Mouse (Mus musculus) midbrain, embryonic 13.5 days (tissue): ENCODE measurements around the gene Camkmt. TPM values are rescaled to one million over a fixed set of nuclear protein-coding genes. Genes with fewer than 3 reads are reported as not detected.

ENCODE experiments used
- ATAC-seq: fragments of 200-750 bp; cut with Nextera tagmentation; 2 replicates; pipeline ENCODE4 v1.8.0; 2017; ENCODE audit warnings: mild to moderate bottlenecking, moderate TSS enrichment, moderate library complexity
- H3K27ac ChIP-seq: fragments of 300-500 bp; sonication (generic); 2 replicates; pipeline ENCODE4 v1.5.1; 2015; ENCODE audit warnings: inconsistent platforms, mild to moderate bottlenecking, moderate library complexity
- H3K27me3 ChIP-seq: fragments of 300-500 bp; sonication (generic); 2 replicates; pipeline ENCODE4 v1.6.1; 2015; ENCODE audit warnings: mild to moderate bottlenecking, inconsistent platforms
- H3K36me3 ChIP-seq: fragments of 300-500 bp; sonication (generic); 2 replicates; pipeline ENCODE4 v1.6.1; 2015; ENCODE audit warnings: mild to moderate bottlenecking, inconsistent platforms
- H3K4me1 ChIP-seq: fragments of 300-500 bp; sonication (generic); replicated peaks from 2 replicates; pipeline ENCODE4 v1.6.1; 2015; ENCODE audit warnings: inconsistent platforms
- H3K4me2 ChIP-seq: fragments of 300-500 bp; sonication (generic); replicated peaks from 2 replicates; pipeline ENCODE4 v1.6.1; 2015; ENCODE audit warnings: moderate library complexity, mild to moderate bottlenecking, inconsistent platforms
- H3K4me3 ChIP-seq: fragments of 300-500 bp; sonication (generic); replicated peaks from 2 replicates; pipeline ENCODE4 v1.5.1; 2015; ENCODE audit warnings: mild to moderate bottlenecking, inconsistent platforms
- H3K9ac ChIP-seq: fragments of 300-500 bp; sonication (generic); replicated peaks from 2 replicates; pipeline ENCODE4 v1.6.1; 2015; ENCODE audit warnings: mild to moderate bottlenecking, inconsistent platforms
- H3K9me3 ChIP-seq: fragments of 300-500 bp; sonication (generic); 2 replicates; pipeline ENCODE4 v1.6.1; 2016; ENCODE audit warnings: mild to moderate bottlenecking, inconsistent platforms
- WGBS: fragments of 180-500 bp; shearing (Covaris S2); methylation state at CpG from one replicate; pipeline ENCODE4 v1.1.7; 2015; 5-methylcytosine and 5-hydroxymethylcytosine counted together
- polyA plus RNA-seq: library from polyadenylated mRNA; unstranded; fragments of >200 nt; fragmentation: Nextera tagmentation; extraction: Ambion mirVana; gene quantifications from 2 replicates; pipeline ENCODE4 v1.2.1, GENCODE M21; 2015

Gene Camkmt
- 18.6 and 19.0 TPM in 2 replicates for polyA plus RNA-seq

GRCm38 (mm10) chr17:85090120-85091099, at the start of gene Camkmt, which contains the start of gene Prepl:
Gene Camkmt (plus strand): TSS chr17:85090552.
Gene Prepl (minus strand): TSS chr17:85090241.
- Histone ChIP-seq H3K36me3 (no peaks in the 10 kb centered on the region), H3K27me3 (no peaks in the 10 kb centered on the region), H3K9me3 (no peaks in the 10 kb centered on the region), H3K4me2 (peak within 1 kb of the TSS; percentile 79), H3K4me3 (peak within 1 kb of the TSS; percentile 94), H3K4me1 (peaks cover 30% of the 10 kb centered on the region), H3K9ac (peak within 1 kb of the TSS; percentile 88), H3K27ac (peak within 1 kb of the TSS; percentile 90)
- ATAC-seq = peak; percentile 99
- WGBS = under 1% methylated on average over 63 of the region's 63 CpGs

- Histone ChIP-seq H3K27ac (no peak overlapping the region), H3K4me2 (no peak overlapping the region), H3K9ac (no peak overlapping the region), H3K27me3 (no peaks in the 10 kb centered on the region), H3K36me3 (no peaks in the 10 kb centered on the region), H3K9me3 (no peaks in the 10 kb centered on the region), H3K4me3 (no peak overlapping the region), H3K4me1 (no peaks in the 10 kb centered on the region)
- no peak for ATAC-seq
- 87% methylated on average over 7 of the region's 7 CpGs for WGBS
These were observed 49.4 kb upstream of the Camkmt start for GRCm38 (mm10) chr17:85040913-85041312.

GRCm38 (mm10) chr17:85042419-85042818, 47.9 kb upstream of the Camkmt start:
- ATAC-seq = no peak
- no peak overlapping the region for H3K4me3 ChIP-seq
- WGBS = 55% methylated on average over 6 of the region's 6 CpGs

GRCm38 (mm10) chr17:85043404-85043816, 46.9 kb upstream of the Camkmt start:
- H3K9ac ChIP-seq = no peak overlapping the region
- ATAC-seq = no peak
- H3K9me3 ChIP-seq = no peaks in the 10 kb centered on the region
- no peaks in the 10 kb centered on the region for H3K4me1 ChIP-seq
- no peak overlapping the region for H3K4me3 ChIP-seq
- H3K27ac ChIP-seq = no peak overlapping the region
- H3K4me2 ChIP-seq = no peak overlapping the region
- no peaks in the 10 kb centered on the region for H3K36me3 ChIP-seq
- WGBS = 83% methylated on average over 6 of the region's 6 CpGs
- H3K27me3 ChIP-seq = no peaks in the 10 kb centered on the region

More at GRCm38 (mm10) chr17:85042419-85042818, 47.9 kb upstream of the Camkmt start:
- Histone ChIP-seq H3K9ac (no peak overlapping the region), H3K36me3 (no peaks in the 10 kb centered on the region), H3K4me2 (no peak overlapping the region), H3K27ac (no peak overlapping the region), H3K9me3 (no peaks in the 10 kb centered on the region), H3K4me1 (no peaks in the 10 kb centered on the region), H3K27me3 (no peaks in the 10 kb centered on the region)

DNA sequence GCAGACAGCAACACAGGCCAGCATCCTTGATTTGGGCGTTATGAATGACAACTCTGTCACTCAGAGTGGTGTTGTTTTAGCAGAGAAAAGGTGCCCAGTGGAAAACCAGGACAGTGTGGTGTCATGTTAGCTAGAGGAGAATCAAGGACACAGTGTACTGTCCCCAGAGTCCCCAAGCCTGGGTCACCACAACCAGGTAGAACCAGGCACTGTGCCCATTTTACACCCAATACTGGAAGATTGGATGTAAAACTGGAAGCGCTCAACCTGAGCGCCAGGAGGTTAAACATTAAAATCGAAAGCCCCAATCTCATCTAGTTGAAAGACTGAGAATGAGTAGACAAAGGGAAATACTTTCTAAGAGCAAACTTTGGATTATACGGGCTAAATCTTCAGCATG, 45.9 kb upstream of the Camkmt start:
- H3K4me3 ChIP-seq = no peak overlapping the region
- no peak overlapping the region for H3K4me2 ChIP-seq
- no peaks in the 10 kb centered on the region for H3K4me1 ChIP-seq
- H3K27ac ChIP-seq = no peak overlapping the region
- H3K9ac ChIP-seq = no peak overlapping the region
- H3K27me3 ChIP-seq = no peaks in the 10 kb centered on the region
- no peaks in the 10 kb centered on the region for H3K9me3 ChIP-seq
- no peak for ATAC-seq
- no peaks in the 10 kb centered on the region for H3K36me3 ChIP-seq
- 93% methylated on average over 5 of the region's 5 CpGs for whole genome bisulfite sequencing

DNA sequence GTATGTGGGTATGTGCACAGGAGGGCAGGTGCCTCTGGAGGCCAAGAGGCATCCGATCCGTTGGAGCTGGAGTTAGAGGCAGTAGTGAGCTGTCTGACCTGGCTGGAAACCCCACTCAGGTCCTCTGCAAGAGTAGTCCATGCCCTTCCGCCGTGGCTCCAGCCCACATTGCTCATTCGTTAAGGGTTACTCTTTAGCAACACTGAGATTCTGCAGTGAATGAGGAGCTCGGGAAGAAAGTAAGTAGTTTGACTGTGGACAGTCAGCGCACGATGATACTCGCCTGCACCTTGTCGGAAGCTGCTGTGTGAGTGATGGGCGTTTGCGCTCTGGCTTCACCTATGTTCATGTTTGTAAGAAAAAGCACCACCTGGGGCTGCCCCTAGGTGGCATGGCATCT, 45.2 kb upstream of the Camkmt start:
- WGBS = 91% methylated on average over 12 of the region's 12 CpGs
- no peak overlapping the region for H3K27ac ChIP-seq
- no peak overlapping the region for H3K4me3 ChIP-seq
- H3K9ac ChIP-seq = no peak overlapping the region
- no peaks in the 10 kb centered on the region for H3K36me3 ChIP-seq
- no peak overlapping the region for H3K4me2 ChIP-seq
- no peaks in the 10 kb centered on the region for H3K9me3 ChIP-seq
- H3K27me3 ChIP-seq = no peaks in the 10 kb centered on the region
- ATAC-seq = no peak
- H3K4me1 ChIP-seq = no peaks in the 10 kb centered on the region

DNA sequence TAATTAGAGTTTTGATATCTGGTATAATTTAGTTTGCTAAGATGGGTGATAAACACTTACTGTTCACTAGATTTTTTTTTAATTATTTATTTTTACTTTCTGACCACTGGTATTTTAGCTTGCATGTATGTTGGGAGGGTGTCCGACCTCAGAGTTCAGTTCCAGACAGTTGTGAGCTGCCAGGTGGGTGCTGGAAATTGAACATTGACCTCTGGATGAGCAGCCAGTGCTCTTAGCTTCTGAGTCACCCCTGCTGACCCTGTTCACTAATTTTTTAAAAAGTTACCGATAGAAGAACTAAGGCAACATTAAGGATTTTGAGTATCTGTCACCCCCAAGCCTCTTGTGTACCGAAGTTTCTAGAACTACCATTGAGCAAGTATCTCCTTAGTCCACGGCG, 42.0 kb upstream of the Camkmt start:
- Histone ChIP-seq H3K9ac (no peak overlapping the region), H3K27me3 (no peaks in the 10 kb centered on the region), H3K9me3 (no peaks in the 10 kb centered on the region), H3K36me3 (no peaks in the 10 kb centered on the region), H3K4me1 (no peaks in the 10 kb centered on the region), H3K4me2 (no peak overlapping the region), H3K4me3 (no peak overlapping the region), H3K27ac (no peak overlapping the region)
- WGBS = 92% methylated on average over 5 of the region's 5 CpGs
- ATAC-seq = no peak

DNA sequence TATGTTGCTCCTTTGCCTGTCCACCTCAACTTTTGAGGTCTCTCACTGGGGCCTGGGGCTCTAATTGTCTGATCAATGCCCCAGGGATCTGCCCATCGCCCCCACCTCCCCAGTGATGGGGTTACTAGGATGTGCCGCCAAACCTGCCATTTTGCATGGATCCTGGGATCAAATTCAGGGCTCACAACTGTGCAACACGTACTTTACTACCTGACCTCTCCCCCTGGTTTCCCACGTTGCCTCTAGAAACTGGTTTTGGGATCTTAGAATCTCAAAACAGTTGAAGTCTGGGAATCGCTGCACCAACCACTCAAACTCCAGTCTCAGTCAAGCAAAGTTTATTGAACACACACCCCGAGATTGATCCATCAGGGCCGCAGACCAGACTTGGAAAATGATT, 32.1 kb upstream of the Camkmt start:
- no peaks in the 10 kb centered on the region for H3K4me1 ChIP-seq
- H3K9me3 ChIP-seq = no peaks in the 10 kb centered on the region
- no peak overlapping the region for H3K9ac ChIP-seq
- ATAC-seq = no peak
- 92% methylated on average over 7 of the region's 7 CpGs for WGBS
- no peak overlapping the region for H3K4me3 ChIP-seq
- H3K27ac ChIP-seq = no peak overlapping the region
- H3K4me2 ChIP-seq = no peak overlapping the region
- H3K27me3 ChIP-seq = no peaks in the 10 kb centered on the region
- H3K36me3 ChIP-seq = peaks cover 9% of the 10 kb centered on the region

GRCm38 (mm10) chr17:85059136-85059535, 31.2 kb upstream of the Camkmt start:
- WGBS = 88% methylated on average over 6 of the region's 6 CpGs
- H3K27ac ChIP-seq = no peak overlapping the region

GRCm38 (mm10) chr17:85063560-85063959, 26.8 kb upstream of the Camkmt start:
- Histone ChIP-seq H3K9me3 (no peaks in the 10 kb centered on the region), H3K4me3 (no peak overlapping the region), H3K9ac (no peak overlapping the region), H3K27me3 (no peaks in the 10 kb centered on the region), H3K4me2 (no peak overlapping the region), H3K4me1 (no peaks in the 10 kb centered on the region), H3K36me3 (peaks cover 57% of the 10 kb centered on the region), H3K27ac (no peak overlapping the region)
- WGBS = 94% methylated on average over 7 of the region's 7 CpGs
- no peak for ATAC-seq

More at GRCm38 (mm10) chr17:85059136-85059535, 31.2 kb upstream of the Camkmt start:
- Histone ChIP-seq H3K9me3 (no peaks in the 10 kb centered on the region), H3K4me2 (no peak overlapping the region), H3K27me3 (no peaks in the 10 kb centered on the region), H3K4me3 (no peak overlapping the region), H3K4me1 (no peaks in the 10 kb centered on the region), H3K9ac (no peak overlapping the region), H3K36me3 (peaks cover 17% of the 10 kb centered on the region)
- no peak for ATAC-seq

DNA sequence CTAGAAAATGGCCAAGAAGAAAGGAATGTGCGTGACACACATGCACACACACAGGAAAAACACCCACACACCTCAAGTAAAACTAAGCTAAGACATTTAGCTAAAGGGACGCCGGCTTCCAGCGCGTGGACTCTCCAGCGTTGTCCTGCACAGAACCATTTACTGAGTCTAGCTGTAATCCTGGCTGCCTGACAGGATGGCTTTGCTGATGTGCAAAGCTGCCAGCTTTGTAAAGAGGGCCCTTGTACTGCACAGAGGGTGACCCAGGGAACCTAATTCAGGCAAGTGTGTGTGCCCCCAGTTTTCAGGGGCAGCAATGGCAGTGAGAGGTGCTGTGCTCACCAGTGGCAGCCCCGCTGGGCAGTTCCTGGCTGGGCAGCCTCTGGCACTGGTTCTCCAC, 23.0 kb upstream of the Camkmt start:
- H3K36me3 ChIP-seq = peaks cover 88% of the 10 kb centered on the region
- H3K9me3 ChIP-seq = no peaks in the 10 kb centered on the region
- peaks cover 5% of the 10 kb centered on the region for H3K4me1 ChIP-seq
- H3K27ac ChIP-seq = no peak overlapping the region
- ATAC-seq = no peak
- H3K9ac ChIP-seq = no peak overlapping the region
- H3K4me3 ChIP-seq = no peak overlapping the region
- WGBS = 94% methylated on average over 7 of the region's 7 CpGs
- H3K27me3 ChIP-seq = no peaks in the 10 kb centered on the region
- no peak overlapping the region for H3K4me2 ChIP-seq

- ATAC-seq = no peak
- H3K9ac ChIP-seq = no peak overlapping the region
- H3K4me3 ChIP-seq = no peak overlapping the region
- peaks cover 14% of the 10 kb centered on the region for H3K4me1 ChIP-seq
- peaks cover 69% of the 10 kb centered on the region for H3K36me3 ChIP-seq
- WGBS = 91% methylated on average over 6 of the region's 6 CpGs
- H3K4me2 ChIP-seq = no peak overlapping the region
- no peak overlapping the region for H3K27ac ChIP-seq
- H3K9me3 ChIP-seq = no peaks in the 10 kb centered on the region
- H3K27me3 ChIP-seq = no peaks in the 10 kb centered on the region
These were observed 19.7 kb upstream of the Camkmt start for GRCm38 (mm10) chr17:85070658-85071057.
